Mouse (Mus musculus) monocyte, adult 5-6 weeks (primary cell): ENCODE data around the gene Dock4. TPM values are rescaled to one million over a fixed set of nuclear protein-coding genes. Genes with fewer than 3 reads are reported as not detected.

Experiments used
- ATAC-seq: fragments of 153-309, 156-312 bp; replicated peaks from 2 replicates; pipeline ENCODE4 v1.8.0; 2017; ENCODE audit warnings: mild to moderate bottlenecking; ENCODE audit not compliant: low TSS enrichment, insufficient number of reproducible peaks, severe bottlenecking, poor library complexity, low FRiP score
- total RNA-seq: library from RNA; stranded (forward); fragments of 200-1000, 200-491, 200-594 nt; gene quantifications from 3 replicates; pipeline ENCODE4 v1.2.3, GENCODE M21; 2017

The Dock4 gene
- total RNA-seq, 1 experiment from 2014 or later: 8.9 TPM

- no peak for ATAC-seq
These were observed 54.0 kb downstream of the Dock4 start for GRCm38 (mm10) chr12:40499627-40500329.

- no peak for ATAC-seq
These were observed 55.4 kb downstream of the Dock4 start for GRCm38 (mm10) chr12:40501141-40501540.

DNA sequence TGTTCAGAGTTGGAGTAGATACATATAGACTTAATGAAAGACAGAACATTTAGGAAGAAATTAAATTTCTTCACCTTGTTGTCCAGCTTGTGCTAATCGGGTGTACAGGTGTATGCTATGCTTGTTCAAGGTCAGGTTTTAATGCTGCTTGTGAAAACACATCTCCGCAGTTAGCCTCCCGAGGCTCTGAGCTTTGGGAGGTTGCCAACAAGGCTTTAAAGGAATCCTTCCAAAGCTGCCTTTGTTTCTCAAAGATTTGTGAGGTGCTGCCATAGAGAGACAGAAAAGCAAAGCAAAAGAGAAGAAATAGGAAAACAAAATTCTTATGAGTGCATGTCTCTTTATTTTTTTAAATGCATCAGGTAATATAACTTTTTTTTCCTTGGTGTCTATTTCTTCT, 57.8 kb downstream of the Dock4 start:
- ATAC-seq: no peak

GRCm38 (mm10) chr12:40504687-40505086, 58.9 kb downstream of the Dock4 start:
- no peak for ATAC-seq

DNA sequence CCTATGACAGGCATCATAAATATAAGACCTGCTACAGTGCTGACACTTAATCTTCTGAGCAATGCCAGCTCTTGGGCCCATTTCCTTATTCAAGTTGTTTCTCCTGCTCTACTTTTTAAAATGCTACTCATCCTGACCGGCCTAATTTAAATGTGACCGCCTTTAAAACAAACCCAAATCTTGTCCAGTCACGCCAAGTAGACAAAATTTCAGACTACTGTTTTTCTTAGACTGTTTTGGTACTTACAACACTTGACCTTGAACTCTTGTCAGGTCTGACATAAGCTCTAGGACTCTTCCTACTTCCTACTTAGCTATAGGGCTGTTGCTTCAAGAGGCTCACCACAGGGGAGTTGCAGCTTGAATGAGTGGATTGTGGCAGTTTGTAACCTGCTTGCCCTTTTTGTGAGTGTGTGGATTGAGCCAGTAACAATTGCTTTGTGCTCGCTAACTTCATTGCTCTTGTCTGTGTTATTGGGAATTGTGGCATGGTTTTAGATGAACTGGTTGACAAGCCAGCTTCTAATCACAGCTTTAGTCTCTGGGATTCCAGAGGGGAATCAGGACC, 62.2 kb downstream of the Dock4 start:
- ATAC-seq: no peak

DNA sequence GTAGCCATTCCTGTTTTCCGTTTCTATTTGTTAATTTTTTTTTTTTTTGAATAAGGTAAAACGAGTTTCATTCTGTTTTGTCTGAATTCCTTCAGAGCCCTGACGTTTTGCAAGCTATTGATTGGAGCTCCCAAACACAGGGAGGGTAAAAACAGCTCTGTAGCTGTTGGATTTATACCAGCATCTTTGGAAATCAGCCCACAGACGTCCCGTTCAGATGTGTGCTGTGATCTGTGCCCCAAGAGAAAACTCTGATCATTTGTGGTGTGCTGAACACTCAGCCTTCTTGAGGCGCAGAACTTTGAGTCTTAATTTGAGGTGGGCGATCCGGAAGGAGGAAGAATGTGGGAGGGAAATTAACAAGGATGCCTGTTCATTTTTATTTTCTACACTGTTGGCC, 62.7 kb downstream of the Dock4 start:
- no peak for ATAC-seq

- no peak for ATAC-seq
These were observed 66.1 kb downstream of the Dock4 start for GRCm38 (mm10) chr12:40511643-40512369.

- ATAC-seq: no peak
These were observed 66.6 kb downstream of the Dock4 start for GRCm38 (mm10) chr12:40512370-40512693.

GRCm38 (mm10) chr12:40512994-40513393, 67.2 kb downstream of the Dock4 start:
- no peak for ATAC-seq

GRCm38 (mm10) chr12:40514021-40514420, 68.3 kb downstream of the Dock4 start:
- ATAC-seq: no peak

DNA sequence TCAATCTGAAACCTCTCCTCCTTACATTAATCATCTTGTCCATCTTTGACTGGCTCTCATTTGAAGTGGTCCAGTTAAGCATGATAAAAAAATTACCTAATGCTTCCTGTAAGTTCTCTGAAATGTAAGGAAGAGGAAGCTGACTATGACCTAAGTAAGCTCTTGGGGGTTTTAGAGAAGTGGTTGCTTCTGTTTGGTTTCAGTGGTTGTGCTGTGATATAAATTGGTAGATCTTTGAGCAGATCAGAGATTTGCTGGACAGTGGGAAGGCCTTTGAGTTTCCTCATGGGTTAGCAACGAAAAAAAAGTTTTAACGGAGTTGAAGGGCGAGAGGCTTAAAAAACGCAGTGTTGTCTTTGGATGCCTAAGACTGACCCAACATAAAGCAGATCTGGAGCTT, 76.7 kb downstream of the Dock4 start:
- peak; percentile 86 for ATAC-seq

DNA sequence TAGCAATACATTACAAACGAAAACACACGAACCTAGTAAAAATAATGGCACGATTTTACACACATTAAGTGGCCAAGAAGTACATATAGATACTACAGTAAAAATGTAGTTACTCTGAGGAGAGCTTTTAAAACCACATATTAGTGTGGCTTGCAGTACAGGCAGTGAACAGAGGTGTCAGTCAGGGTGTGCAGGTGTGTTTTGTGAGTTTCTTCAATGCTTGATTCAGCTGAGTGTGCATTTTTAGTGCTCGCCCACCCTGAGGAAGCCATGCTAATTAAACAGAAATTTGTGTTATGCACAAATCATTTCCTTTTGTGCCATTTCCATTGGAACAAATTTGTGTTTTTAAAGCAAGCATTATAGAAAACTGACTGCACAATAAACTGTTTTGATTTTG, 77.3 kb downstream of the Dock4 start:
- ATAC-seq: no peak

DNA sequence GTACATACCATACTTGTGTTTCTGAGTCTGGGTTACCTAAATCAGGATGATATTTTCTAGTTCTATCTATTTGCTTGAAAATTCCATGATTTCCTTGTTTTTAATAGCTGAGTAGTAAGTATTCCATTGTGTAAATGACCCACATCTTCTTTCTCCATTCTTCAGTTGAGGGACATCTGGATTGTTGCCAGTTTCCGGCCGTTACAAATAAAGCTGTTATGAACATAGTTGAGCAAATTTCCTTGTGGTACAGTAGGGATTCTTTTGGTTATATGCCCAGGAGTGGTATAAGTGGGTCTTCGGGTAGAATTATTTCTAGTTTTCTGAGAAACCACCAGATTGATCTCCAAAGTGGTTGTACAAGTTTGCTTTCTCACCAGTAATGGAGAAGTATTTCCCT, 79.3 kb downstream of the Dock4 start:
- ATAC-seq: no peak

- ATAC-seq: peak; percentile 88
These were observed 90.2 kb downstream of the Dock4 start for GRCm38 (mm10) chr12:40535655-40536618.

- ATAC-seq: no peak
These were observed 92.1 kb downstream of the Dock4 start for GRCm38 (mm10) chr12:40537826-40538225.

DNA sequence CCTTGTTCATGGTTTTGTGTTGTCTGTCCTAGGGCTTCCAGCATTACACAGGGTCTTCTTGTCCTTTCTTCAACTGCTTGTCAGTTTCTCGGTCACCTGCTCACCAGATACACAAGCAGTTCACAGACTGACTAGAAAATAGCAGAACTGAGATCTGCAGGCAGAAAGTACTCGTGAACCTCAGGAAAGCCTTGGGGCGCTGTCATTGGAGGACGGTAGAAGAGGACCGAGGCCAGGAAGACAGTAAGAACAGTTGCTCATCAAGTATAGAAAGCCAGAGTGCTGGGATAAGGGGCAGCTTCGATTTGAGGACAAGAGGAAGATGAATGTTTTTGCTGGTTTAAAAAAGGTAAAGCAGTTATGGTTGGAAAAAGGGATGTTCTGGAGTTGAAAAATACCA, 92.6 kb downstream of the Dock4 start:
- no peak for ATAC-seq

GRCm38 (mm10) chr12:40538780-40539179, 93.0 kb downstream of the Dock4 start:
- ATAC-seq: no peak

DNA sequence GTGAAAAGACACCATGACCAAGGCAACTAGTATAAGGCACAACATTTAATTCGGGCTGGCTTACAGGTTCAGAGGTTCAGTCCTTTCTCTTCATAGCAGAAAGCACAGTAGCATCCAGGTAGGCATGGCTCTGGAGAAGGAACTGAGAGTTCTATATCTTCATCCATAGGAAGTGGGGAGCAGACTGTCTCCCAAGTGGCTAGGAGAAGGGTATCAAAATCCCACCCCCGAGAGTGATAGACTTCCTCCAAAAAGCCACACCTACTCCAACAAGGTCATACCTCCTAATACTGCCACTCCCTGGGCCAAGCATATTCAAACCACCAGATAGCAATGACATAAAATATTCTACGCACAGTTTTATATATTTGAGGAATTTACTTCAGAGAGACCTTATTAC, 98.5 kb downstream of the Dock4 start:
- ATAC-seq: no peak

DNA sequence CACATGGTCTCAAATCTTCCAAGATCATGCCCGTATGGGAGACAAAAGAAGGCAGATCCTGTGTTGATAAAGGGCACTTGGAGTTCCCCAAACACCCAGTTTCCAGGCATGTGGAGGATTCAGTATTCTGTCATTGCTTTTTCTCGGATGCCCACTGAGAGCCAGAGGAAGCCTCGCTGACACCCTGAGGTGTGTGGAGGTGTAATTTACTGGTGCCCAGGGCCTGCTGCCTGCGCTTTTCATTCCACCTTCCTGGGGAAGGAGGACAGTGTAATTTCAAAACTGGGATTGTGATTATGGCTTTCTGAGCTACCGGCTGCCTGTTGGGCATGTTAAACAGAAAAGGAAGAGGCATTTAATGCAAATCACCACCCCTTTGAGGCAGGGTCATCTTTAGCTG, 101.1 kb downstream of the Dock4 start:
- ATAC-seq: no peak
